Mouse (Mus musculus): ENCODE data around the gene Gramd1b.

DNA sequence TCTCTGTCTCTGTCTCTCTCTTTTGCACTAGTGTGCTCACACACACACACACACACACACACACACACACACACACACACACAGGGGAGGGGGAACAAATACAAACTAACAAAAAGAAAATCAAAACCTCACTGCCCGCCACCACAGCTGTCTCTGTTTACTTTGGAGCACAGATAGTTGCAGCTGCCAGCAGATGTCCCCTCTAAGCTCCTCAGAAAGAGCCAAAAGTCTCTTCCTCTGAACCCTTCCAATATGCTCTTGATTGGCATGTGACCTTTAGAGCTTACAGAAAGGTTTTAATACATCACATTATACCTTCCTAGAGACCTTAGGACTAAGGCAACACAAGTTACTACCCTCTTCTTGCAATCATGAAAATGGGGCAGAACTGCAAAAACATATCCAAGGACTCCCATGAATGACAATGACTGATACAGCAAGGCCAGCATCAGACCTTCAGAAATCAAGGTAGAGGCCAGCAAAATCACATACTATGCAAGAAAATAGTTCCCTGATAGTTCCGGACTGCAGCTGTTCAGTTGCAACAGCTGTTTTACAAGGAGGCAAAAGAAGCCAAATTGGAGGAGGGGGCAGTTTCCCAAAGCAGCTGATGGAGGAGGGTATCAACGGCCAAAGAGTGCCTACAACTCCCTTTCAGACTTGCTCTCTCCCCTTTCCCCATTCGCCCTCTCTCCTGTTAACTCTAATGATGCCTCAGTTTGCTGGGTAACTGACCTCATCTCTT lies 72.5 kb downstream of the Gramd1b start:
- no peak for TF ChIP-seq POLR2A (IDR thresholded peaks at IDR 0.05; ENCODE audit: insufficient read depth, low read depth, low read length)
- no peak for TF ChIP-seq CTCF (IDR thresholded peaks at IDR 0.05; ENCODE audit: insufficient read depth, low read depth, low read length)
